Mouse (Mus musculus): Measurements from ENCODE around the gene Pdpk1.

DNA sequence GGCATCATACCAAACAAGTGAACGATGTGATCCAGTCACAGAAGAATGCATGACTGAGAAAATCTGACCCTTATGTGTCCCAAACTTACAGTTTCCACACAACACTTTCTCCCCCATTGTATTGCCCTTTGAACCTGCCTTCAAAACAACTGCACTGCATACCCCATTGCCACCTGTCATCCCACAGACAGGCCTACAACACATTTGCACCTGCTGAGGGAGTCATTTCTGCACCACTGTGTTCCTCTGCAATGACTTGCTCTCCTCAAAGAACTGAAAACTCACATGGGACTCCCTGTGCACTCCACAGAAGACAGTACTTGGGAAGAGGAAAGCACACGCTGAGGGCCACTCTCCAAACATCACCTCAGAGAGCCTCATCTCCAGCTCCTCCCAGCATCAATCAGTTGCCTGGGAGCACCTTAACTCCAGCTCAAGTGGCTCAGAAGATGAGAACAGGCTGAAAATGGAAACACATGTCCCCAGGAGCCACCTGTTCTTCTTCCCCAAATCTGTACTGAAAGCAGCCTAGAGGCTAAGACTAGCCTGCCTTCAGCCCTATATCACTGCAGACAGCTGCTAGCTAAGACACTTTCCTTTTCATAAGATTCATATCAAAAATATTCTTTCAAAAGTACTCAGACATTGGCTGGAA lies 13.4 kb downstream of the Pdpk1 start:
- TF ChIP-seq CTCF (IDR thresholded peaks at IDR 0.05; ENCODE audit: low read depth) (no peak), EP300 (IDR thresholded peaks at IDR 0.05; ENCODE audit: low read depth) (no peak)
